Mouse (Mus musculus): ENCODE data around the gene Slc6a11.
A peak's percentile ranks its signal among the peaks of the same experiment; 100 is the strongest.

Slc6a11 gene

DNA sequence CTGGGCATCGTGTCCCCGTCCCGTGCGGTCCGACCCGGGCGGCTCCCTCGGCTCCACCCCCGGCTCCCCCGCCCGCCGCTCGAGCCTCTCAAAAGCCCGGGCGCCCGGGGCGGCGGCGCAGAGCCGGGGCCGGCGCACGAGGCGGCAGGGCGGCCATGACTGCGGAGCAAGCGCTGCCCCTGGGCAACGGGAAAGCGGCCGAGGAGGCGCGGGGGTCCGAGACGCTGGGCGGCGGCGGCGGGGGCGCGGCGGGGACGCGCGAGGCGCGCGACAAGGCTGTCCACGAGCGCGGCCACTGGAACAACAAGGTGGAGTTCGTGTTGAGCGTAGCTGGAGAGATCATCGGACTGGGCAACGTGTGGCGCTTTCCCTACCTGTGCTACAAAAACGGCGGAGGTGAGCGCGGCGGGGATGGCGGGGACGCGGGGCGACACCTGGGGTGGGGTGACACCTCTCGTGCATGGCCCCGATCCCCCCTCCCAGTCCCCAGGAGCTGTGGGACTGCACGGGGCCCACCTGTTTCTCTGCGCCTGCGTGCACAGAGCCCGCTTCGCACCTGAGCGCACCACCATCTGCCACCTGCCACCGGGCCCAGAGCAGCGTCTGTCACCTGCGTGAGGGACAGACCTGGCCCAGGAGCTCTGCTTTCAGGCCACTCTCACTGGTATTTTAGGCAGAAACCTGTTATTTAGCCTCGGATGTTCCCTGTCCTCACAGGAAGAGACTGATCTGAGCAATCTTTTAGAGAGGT is at the start of gene Slc6a11:
Gene Slc6a11 (plus strand): TSS at position 120 of the 751 bp plus-strand sequence.
- DNase-seq = no peak

DNA sequence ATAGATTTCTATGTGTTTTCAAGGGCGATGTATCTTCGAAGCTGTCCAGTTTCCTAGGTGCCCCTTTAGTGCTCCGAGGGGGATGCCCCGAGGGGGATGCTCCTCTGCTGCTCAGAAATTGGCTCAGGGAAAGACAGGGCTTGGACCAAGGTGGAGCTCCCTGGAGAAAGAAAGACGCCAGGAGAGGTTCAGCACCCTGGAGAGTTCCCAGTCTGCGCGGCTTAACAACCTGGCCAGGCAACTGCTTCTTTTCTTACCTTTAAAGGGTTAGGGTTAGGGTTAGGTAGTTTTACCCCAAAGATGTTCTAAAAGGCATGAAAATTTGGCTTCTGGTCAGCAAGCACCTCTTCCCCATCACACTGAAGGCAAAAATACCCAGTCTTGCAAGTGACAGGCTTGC is 43.9 kb upstream of the Slc6a11 start:
- DNase-seq = no peak

DNA sequence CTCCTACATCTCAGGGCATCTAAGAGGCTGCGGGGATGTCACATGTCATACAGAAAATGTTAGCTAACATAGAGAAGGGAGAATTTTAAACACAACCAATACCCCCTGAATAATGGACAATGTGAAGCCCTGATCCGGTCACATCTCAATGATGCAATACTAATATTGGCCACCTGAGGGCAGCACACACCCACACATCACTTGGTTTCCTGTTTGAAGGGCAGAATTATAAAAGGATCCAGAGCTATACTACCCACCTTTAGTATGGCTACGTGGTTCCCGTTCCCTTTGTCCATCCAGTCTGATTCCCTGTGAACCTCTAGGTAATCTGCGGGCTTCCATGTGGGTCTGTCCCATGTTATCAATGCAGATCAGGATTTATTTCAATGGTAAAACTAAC is 41.4 kb upstream of the Slc6a11 start:
- DNase-seq = peak; percentile 37

DNA sequence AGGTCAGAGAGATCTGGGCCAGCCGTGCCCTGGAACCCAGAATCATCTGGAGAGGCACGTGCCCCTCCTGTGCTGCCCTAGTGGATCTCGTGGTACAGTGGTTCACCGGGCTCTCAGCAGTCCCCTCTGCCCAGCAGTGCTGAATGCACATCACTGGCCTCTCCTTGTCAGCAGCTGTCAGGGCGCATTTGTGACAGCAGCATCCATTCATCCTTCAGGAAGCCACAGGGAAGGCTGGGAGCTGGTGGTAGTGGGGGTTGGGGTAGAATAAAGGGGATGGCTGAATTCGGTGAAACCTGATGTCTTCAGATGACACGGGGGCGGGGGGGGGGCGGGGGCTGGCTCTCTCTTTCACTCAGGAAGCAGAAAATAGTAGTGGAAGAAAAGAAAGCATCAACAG is 38.8 kb upstream of the Slc6a11 start:
- no peak for DNase-seq

DNA sequence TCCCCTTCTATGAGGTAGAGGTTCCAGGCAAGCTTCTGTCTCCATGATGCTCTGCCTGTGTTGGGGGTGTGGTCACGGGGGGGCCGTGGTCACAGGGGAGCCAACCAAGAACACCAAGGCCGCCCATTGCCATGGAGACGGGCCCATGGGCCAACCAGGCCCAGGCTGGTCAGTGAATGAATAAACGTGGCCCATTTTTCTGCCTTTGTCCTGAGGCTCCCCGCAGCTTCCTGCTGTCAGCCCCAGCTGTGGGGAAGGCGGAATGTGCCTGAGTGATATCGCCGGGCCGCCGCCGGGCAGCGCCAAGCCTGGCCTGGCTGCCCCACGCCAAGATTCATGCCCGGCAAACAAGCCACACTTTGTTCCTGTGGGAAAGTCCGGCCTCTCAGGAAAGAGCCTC is 36.8 kb upstream of the Slc6a11 start:
- no peak for DNase-seq

DNA sequence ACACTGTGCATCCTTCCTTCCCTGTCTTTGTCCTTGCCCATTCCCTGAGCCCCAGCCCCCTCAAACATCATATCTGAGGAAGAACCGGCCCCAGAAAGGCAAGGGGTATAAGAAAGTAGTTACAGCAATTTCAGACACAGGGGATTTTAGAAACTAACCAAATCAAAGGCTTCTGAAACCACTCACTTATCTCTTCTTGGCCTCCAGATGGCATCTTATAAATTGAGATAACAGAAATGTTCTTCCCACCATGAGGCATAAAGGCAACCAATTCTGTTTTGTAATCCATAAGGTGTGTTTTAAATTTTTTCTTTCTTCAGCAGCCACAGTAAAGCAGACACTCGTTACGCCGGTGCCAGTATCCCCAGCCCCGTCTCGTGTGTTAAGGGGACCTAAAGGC is 34.5 kb upstream of the Slc6a11 start:
- no peak for DNase-seq

DNA sequence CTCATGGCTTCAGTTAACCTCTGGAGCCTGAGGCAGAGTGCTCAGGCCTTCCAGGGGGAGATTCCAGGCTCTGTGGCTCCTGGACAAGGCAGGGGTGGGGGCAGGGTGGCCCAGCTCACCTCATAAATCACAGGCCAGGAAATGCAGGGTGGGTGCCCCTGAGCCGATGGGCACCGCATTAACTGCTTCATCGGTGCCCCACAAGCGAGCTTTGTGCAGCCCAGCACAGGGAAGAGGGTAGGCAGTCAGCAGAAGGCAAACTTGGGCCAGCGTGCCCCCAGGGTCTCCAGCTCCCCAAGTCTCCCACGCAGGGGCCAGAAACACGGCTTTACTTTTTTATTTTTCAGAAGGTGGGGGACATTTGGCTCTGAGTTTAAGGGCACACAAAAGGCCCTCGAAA is 29.1 kb upstream of the Slc6a11 start:
- no peak for DNase-seq

DNA sequence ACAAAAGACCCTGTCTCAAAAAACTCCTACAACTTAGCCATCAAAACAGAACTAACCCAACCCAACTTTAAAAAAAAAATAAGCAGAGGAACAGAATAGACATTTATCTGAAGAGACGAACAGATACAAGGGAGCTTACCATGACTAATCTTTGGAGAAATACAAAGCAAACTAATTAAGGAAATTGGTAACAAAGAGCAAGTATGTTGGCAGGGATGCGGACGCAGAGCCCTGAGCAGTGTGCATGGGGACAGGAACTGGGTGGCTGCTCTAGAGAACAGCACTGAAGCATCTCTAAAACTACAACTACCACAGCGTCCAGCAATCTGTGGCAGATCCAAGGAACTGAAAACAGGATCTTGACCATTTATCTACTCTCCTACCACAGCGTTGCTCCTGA is 11.5 kb upstream of the Slc6a11 start:
- no peak for DNase-seq

DNA sequence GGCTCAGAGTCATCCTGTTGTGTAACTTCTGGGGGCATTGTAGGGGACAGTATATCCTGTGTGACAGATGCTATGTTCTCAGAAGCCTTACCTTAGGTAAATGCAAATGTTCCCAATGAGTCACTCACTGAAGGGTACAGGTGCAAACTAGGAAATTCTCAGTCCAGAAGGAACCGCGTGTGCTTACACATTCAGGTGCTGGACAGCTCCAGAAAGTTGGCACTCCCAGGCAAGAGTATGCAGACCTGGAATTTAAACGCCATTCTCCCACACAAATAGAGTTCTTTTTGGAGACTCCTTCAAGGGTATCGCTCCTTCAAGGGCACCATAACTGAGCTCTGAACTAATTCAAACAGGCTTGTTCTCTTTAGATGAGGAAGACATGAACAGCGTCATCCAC is 5.5 kb upstream of the Slc6a11 start:
- no peak for DNase-seq

DNA sequence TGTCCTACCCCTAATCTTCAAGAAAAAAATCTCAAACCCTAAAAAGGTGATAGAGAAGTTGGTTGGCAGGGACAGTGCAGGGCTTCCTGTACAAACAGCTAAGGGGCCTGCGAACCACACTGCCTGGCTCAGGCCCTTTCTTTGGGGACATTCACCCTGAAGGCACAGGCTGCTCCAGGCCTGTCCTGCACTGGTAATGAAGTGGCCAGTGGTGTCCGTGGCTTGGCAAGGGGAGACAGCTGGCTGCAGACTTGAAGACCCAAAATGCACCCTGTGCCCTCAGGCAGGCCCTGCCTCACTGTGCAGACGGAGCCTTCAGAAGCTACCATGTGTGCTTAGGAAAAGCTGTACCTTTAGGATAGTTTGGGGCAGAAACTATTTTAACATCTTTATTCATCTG is 1.4 kb downstream of the Slc6a11 start:
- no peak for DNase-seq

DNA sequence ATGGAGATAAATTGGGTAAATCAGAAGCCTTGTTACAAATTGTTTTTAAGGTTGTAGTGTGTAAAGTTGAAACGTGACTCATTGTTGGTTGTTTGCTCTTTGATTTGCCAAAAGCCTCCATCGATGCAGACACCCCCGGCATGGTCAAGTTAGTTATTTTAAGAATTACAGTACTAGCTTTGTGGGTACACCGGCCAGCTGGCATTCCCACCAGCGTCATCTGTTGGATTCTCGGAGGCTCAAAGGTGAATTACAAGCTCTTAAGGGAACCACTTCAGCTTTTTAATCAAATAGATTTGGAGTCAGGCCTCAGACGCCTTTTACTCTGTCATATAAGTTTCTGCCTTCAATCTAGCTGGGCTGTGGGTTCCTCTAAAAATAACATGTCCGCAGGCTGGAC is 1.9 kb downstream of the Slc6a11 start:
- no peak for DNase-seq

DNA sequence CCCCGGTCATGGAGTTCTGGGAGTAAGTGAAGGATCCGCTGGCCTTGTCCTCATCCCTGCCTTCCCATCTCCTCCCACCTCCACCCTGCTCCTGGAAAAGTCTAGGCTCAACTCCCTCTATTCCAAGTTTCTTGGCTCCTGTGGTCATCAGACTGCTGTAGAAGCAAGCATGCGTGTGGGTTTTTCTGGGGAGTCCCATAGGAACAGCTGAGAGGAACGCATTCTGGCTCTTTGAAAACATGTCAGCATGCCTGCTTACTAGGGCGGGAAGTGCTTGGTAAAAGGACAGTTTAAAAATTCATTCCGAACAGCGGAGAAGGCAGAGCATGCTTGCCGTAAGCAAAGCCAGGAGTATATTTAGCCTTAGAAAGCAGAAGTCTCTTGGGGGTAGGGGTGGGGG is 7.9 kb downstream of the Slc6a11 start:
- DNase-seq = no peak

DNA sequence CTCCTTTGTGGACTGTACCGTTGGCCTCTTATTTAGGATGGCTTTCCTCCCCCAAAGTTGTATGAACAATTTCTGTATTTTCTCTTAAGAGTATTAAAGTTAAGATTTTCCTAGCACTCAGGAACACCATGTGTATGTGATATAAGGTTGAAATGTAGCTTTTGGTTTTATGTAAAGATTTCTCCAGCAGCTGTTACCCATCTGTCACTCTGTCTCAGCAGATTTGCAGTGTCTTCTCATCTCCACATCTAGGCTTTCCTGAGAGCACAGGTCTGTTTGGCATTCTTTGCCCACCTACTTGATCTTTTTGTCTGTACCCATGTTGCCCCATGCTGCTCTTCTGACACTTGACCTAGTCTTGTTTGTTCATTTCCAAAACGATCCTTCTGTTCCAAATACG is 10.4 kb downstream of the Slc6a11 start:
- DNase-seq = no peak

DNA sequence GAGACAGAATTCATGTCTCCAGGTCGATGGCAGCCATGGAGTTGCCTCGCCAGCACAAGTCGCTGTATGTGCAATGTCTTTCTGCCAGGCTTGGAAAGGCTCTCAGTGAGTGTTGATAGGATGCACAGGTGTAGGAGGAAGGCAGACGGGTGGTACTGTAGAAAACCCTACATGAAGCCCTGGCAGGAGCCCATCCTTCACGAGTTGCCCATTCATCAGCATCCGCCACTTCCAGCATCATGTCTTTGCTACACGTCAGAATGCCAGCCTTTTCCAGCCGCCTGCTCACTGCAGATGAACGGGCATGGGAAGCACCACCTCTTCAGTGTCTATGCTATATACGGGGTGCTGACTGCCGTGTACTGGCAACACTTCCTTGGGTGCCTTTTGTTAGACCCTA is 11.4 kb downstream of the Slc6a11 start:
- DNase-seq = no peak

DNA sequence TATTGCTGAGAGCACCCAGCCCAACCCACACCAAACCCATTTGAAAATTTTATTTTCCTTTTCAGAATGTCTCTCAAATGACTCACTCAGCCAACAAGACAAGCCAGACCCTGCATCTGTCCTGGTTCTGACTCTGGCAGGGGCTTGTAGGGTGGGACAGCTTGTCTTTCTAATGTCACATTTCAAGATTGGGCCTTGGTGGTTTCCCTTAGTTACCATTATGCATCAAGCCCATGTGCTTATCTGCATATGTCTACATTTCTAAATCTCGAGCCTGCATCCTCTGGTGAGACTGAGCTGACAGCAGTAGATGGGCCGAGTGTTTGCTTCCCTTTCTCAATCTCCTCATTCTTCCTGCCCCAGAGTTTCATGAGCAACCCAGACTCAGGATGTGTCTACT is 12.5 kb downstream of the Slc6a11 start:
- no peak for DNase-seq

DNA sequence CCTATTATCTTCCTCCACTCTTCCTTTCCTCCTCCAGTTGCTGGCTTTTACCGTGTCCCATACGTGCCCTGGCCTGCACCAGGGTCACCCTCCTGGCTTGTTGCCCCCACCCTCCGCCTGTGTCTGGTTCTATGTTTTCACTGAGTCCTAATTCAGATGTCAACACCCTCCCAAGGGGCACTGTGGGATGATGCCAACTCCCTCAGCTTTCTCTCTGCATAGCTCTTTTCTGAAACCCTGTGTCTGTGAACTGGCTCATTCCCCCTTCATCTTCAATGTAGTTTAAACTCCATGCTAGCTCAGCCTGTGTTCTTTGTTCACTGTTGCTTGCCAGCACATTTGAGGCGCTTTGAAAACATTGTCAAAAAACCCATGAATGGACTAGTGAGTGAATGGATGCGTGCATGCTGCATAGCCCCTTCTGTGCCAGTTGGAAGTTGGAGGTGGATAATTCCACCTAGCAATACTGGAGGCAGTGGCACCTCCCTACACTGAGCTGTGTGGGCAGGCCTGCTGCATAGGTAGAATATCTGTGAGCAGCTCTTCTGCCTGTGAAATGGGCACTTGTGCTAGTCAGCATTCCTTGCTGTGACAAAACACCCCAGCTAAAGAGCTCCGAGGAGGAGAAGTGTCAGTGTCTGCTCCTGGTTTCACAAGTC is 13.5 kb downstream of the Slc6a11 start:
- DNase-seq = no peak

DNA sequence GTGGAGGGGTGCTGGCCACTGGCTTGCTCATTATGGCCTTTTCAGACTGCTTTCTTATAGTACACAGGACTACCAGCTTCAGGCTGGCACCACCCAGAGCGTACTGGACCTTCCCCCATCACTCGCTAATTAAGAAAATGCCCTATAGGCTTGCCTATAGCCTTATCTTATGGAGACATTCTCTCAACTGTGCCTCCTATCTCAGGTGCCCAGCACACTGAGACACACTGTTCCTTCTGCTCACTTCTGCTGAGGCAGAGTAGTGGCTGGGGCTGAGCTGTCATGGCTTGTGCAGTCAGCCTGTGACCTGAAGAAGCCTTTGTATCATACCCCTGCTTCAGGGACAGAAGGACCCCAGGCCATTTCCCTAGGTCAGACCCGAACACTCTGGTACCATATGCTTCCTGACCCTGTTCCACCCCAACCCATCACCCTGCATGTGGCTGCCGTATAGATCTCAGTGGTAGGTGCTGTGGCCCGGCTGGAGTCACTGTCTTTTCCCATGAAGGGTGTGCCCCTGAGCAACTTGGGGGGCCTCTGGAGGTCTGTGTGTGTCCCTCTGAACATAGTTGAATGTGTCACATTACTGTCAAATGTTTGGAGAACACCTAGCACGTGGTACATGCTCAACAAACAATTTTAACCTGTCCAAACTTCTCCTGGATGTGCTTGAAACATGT is 14.7 kb downstream of the Slc6a11 start:
- no peak for DNase-seq

DNA sequence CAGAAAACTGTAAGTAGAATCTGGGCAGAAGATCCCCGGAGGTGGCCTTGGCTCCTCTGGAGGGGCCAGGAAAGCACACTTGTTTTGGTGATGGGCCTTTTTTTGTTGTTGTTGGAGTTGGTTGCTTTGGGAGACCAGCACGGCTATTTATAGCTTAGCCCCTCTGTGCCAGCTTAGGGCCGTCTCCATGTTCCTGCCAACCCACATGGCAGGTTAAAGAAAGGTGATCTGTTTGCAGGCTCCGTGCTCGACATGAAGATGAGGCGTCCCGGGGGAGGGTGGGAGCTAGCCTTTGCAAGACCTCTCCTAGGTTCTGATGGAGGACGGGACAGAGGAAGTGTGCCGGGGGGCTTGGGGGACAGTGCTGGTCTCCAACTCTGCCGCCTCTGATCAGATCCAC is 24.7 kb downstream of the Slc6a11 start:
- no peak for DNase-seq

DNA sequence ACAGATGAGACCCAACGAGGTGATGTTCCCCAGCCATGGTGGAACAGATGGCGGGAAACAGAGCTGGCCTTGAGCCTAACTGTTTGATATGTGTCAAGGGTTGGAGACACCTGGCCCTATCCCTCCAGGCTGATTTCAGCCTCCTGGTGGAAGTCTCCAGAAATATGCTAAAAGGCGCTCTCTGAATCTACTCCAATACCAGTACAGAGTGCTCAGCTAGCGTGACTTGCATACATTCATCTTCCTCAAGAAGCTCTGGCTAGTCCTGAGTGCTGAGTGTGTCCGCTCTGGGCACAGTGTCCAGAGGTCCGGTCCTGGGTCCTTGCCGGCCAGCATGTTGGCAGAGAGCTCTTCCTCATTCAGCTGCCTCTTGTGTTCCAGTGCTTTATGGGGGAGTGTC is 27.8 kb downstream of the Slc6a11 start:
- no peak for DNase-seq

DNA sequence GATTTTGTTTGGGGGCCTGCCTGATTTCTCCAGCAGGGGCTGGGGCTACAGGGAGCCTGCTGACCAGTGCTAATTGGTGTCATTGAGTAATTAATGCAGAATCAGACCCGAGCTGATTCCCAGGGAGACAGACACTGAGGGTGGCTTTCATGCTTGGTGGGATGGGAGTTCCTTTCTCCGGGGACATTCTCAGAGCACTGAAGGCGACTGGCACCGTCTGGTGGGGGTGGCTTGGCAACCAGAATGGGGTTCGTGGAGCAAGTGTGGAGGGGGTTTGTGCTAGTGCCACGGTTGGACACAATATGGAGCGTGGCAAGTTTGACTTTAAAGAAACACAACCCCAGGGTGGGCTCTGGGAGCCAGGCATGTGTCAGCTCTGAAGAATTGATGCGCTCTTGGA is 29.7 kb downstream of the Slc6a11 start:
- DNase-seq = no peak

DNA sequence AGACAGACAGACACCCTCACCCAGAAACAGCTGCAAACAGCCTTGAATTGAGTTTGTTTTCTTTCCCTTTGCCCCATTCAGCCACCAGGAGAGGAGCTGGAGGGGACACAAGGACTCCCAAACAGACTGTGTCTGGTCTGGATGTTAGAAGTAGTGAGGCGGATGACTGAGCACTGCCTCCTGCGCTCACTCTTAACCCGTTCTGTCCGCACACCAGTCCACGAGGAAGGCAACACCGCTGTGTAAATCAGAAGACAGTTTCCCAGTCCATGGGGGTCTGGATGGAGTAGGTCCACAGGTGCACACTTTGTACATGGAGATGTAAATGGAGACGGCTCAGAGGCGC is 43.0 kb downstream of the Slc6a11 start:
- DNase-seq = no peak

DNA sequence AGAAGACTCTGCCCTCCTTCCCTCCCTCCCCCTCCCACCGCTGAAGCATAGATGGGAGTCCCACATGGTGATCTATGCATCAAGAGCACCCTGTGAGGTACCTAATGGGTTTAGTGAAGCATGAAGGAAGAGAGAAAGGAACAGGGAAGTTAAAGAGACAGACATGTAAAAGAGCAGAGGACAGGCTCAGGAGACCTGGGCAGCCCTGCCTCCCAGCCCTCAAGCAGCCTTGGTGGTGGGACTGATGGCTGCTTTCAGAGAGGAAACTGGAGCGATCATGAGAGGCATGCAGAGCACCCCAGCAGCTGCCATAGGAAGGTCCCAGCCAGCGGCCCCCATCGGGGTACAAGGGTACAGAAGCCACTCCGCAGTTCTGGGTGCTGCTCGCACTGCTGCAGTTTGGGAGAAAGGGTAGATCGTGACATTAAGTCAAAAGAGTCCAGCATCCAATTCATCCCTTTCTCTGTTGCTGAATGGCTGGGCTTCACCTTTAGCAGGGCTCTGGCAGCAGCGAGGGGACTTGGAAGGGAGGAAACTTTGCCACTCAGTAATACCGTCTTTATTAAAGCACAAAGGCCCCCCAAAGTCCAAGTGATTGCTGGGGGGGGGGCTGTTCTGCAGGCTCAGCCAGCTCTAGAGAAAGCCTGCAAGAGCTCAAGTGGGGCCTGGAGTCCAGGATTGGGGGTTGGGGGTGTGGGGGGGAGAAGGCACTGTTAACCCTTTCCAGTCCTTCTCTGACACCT is 43.5 kb downstream of the Slc6a11 start:
- DNase-seq = no peak

DNA sequence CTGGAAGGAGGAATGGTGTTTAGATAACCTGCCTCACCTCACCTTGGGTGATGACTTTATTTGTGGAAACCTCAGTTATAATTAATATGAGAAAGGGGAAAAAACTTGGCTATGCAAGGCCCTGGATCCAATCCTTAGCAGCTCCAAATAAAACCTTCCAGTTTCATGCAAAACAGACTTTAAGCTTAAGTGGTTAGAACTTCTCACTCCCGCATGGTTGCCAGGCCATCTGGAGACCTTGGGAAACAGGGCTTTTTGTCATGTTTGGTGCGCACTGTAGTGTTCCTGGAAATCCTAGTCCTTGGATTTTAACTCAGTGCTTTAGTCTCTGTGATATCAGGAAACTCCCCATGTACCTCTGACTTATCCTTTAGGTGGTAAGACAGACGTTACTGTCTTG is 47.1 kb downstream of the Slc6a11 start:
- DNase-seq = no peak
